Comparison of ENCODE assay signal across 7 mouse cellular contexts in the genomic region with DNA sequence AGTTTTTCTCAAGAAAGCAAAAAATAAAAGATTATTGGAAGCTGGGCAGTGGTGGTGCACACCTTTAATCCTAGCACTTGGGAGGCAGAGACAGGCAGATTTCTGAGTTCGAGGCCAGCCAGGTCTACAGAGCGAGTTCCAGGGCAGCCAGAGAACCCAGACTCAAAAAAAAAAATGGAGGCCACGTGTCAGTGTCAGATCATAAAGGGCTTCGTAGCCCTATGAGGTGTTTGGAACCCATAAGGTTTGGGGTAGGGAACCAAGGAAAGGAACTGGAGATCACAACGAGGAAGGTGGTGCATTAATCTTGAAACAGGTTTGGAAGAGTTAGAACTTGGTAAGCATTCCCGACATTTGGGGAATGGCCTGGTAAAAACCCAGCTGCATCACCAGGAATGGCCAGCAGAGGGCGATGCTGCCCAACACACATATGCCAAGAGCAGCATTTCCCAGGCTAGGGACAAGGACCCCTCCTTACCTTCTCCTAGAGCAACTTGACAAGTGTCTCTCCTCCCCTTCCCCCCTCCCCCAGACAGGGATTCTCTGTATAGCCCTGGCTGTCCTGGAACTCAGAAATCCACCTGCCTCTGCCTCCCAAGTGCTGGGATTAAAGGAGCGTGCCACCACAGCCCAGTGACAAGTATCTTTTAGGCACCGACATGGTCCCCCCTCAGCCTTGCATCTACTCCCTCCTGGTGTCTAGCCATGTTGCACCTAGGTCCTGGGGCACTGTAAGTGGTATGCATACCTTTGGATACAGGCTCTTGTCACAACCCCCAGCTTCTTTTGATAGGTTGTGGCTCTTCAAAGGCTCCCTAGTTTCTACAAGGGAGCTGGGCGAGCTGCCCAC. TPM values are rescaled to one million over a fixed set of nuclear protein-coding genes. Genes with fewer than 3 reads are reported as not detected.
A peak's percentile ranks its signal among the peaks of the same experiment; 100 is the strongest.
DNase-seq lines count a peak whose midpoint lies in the region; ATAC-seq lines count a peak whose summit lies in the region.

No protein-coding gene starts in this region.

- peaks cover 60% of the 10 kb centered on the region for H3K36me3 ChIP-seq in intestine, embryonic 14.5 days (ENCODE audit: control insufficient read depth, insufficient read depth, low read length)

- DNase-seq in adipocyte (ENCODE audit: low spot score): peak; percentile 81
- peak; percentile 83 for DNase-seq in cerebellum, adult 9-10 months
- peak; percentile 78 to 83 for DNase-seq in frontal cortex, postnatal 36 days (ENCODE audit: low spot score in 2 of 2)
- DNase-seq in intestine, embryonic 14.5 days (ENCODE audit: low spot score): peak; percentile 94
- DNase-seq in left cerebral cortex, postnatal 25 days (ENCODE audit: low spot score in 2 of 2): peak; percentile 76 to 81
- DNase-seq in right cerebral cortex, postnatal 36 days (ENCODE audit: low spot score in 2 of 2): peak; percentile 59 to 62

- no peaks in the 10 kb centered on the region for H3K27me3 ChIP-seq in intestine, embryonic 14.5 days (replicated peaks; ENCODE audit: control insufficient read depth, insufficient read depth, low read length)

- H3K4me2 ChIP-seq in intestine, embryonic 14.5 days (ENCODE audit: low read length): no peak overlapping the region

- peak; percentile 47 for ATAC-seq in intestine, embryonic 14.5 days (replicated peaks; ENCODE audit: low FRiP score, low TSS enrichment, low read depth)
- ATAC-seq in megakaryocyte progenitor cell, adult 5-6 weeks (replicated peaks; ENCODE audit: poor library complexity): peak; percentile 49

- 61% methylated on average over 10 of the region's 10 CpGs for WGBS in intestine, embryonic 14.5 days

- intact Hi-C loops in left cerebral cortex, postnatal 25 days (cut with DNase I): no loop called here

- H3K27ac ChIP-seq in intestine, embryonic 14.5 days (ENCODE audit: low read depth): no peak overlapping the region

- no peak overlapping the region for H3K9ac ChIP-seq in intestine, embryonic 14.5 days (ENCODE audit: low read length)

- H3K4me3 ChIP-seq in intestine, embryonic 14.5 days (ENCODE audit: low read depth, low read length): no peak overlapping the region

- H3K9me3 ChIP-seq in intestine, embryonic 14.5 days (ENCODE audit: control insufficient read depth, low read length): no peaks in the 10 kb centered on the region

- peaks cover 15% of the 10 kb centered on the region for H3K4me1 ChIP-seq in intestine, embryonic 14.5 days (replicated peaks; ENCODE audit: control insufficient read depth, insufficient read depth, low read length)

RNA-seq across cellular contexts. Expression of a gene that starts 1.1 kb away (rescaled TPM):
- 27.0 and 27.4 TPM in 2 replicates for polyA plus RNA-seq in intestine, embryonic 14.5 days (2014; fragmentation: Nextera tagmentation; extraction: Ambion mirVana)
- 10 to 100 TPM; 61.8 to 70.1 TPM for total RNA-seq in left cerebral cortex, postnatal 25 days (2021)
- total RNA-seq in megakaryocyte progenitor cell, adult 5-6 weeks (2015): 25.1 and 27.4 TPM in 2 replicates
- total RNA-seq in megakaryocyte progenitor cell, adult 5-6 weeks (2017): 10.5 and 18.3 TPM in 2 replicates

RNA-seq across cellular contexts. Expression of a gene that starts 33.2 kb away (rescaled TPM):
- polyA plus RNA-seq in intestine, embryonic 14.5 days (2014; fragmentation: Nextera tagmentation; extraction: Ambion mirVana): 2.4 and 3.2 TPM in 2 replicates
- 1 to 10 TPM; 9.3 to 9.4 TPM for total RNA-seq in left cerebral cortex, postnatal 25 days (2021)
- total RNA-seq in megakaryocyte progenitor cell, adult 5-6 weeks (2015): 237 and 286 TPM in 2 replicates
- 35.7 and 35.8 TPM in 2 replicates for total RNA-seq in megakaryocyte progenitor cell, adult 5-6 weeks (2017)

RNA-seq across cellular contexts. Expression of a gene that starts 34.6 kb away (rescaled TPM):
- 65.1 and 68.4 TPM in 2 replicates for polyA plus RNA-seq in intestine, embryonic 14.5 days (2014; fragmentation: Nextera tagmentation; extraction: Ambion mirVana)
- 100 to 1,000 TPM in 1 of 2 experiments, 10 to 100 TPM in 1; 98.4 to 105 TPM for total RNA-seq in left cerebral cortex, postnatal 25 days (2021)
- 132 and 135 TPM in 2 replicates for total RNA-seq in megakaryocyte progenitor cell, adult 5-6 weeks (2015)
- total RNA-seq in megakaryocyte progenitor cell, adult 5-6 weeks (2017): 126 and 141 TPM in 2 replicates

RNA-seq across cellular contexts. Expression of a gene that starts 39.4 kb away (rescaled TPM):
- polyA plus RNA-seq in intestine, embryonic 14.5 days (2014; fragmentation: Nextera tagmentation; extraction: Ambion mirVana): 27.2 and 32.0 TPM in 2 replicates
- total RNA-seq in left cerebral cortex, postnatal 25 days (2021): 10 to 100 TPM; 23.5 to 24.9 TPM
- 34.4 and 38.7 TPM in 2 replicates for total RNA-seq in megakaryocyte progenitor cell, adult 5-6 weeks (2015)
- total RNA-seq in megakaryocyte progenitor cell, adult 5-6 weeks (2017): 38.2 and 39.8 TPM in 2 replicates

RNA-seq across cellular contexts. Expression of a gene that starts 45.0 kb away (rescaled TPM):
- polyA plus RNA-seq in intestine, embryonic 14.5 days (2014; fragmentation: Nextera tagmentation; extraction: Ambion mirVana): 2.2 and 2.6 TPM in 2 replicates
- total RNA-seq in left cerebral cortex, postnatal 25 days (2021): 10 to 100 TPM; 33.1 to 36.3 TPM
- 0.69 and 1.0 TPM in 2 replicates for total RNA-seq in megakaryocyte progenitor cell, adult 5-6 weeks (2015)
- not detected in 2 replicates for total RNA-seq in megakaryocyte progenitor cell, adult 5-6 weeks (2017)
